Mouse (Mus musculus) embryo, embryonic 10.5 days (tissue): ENCODE measurements around the gene Nxph3.

Experiments used
- DNase-seq: peaks from one replicate; pipeline ENCODE4 v3.0.0-alpha.2; 2015; ENCODE audit warnings: low spot score

Gene Nxph3

DNA sequence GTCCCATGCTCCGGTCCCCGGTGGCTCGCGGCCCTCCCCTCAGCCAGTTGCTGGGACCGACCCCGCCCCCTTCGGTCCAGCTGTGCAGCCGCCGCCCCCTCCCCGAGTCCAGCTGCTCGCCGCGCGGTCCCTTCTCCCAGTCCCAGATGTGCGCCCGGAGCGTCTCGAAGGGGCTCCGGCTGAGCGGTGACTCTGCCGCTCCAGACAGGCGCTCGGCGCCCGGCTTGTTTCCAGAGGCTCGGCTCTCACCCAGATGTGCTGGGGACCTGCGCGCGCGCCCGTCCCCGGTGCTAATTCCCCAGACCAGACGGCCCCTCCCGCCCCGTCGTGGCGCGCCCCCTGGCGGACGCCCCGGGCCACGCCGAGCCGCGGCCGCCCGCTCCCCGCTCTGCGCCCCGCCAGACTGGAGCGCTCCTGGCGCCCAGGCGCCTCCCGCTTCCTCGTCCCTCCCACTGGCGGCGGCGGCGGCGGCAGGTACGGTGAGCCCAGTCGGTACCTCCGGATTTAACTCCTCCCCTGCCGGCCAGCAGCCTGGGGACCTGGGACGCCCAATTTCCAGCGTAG lies at the start of gene Nxph3:
Gene Nxph3 (minus strand): TSS at position 273 of the 564 bp plus-strand sequence.
- peak; percentile 75 for DNase-seq

- no peak for DNase-seq
Observed at GRCm38 (mm10) chr11:95563849-95564248, 49.5 kb upstream of the Nxph3 start.

- no peak for DNase-seq
Observed at GRCm38 (mm10) chr11:95560773-95561172, 46.4 kb upstream of the Nxph3 start.

GRCm38 (mm10) chr11:95559761-95560160 lies 45.4 kb upstream of the Nxph3 start:
- no peak for DNase-seq

DNA sequence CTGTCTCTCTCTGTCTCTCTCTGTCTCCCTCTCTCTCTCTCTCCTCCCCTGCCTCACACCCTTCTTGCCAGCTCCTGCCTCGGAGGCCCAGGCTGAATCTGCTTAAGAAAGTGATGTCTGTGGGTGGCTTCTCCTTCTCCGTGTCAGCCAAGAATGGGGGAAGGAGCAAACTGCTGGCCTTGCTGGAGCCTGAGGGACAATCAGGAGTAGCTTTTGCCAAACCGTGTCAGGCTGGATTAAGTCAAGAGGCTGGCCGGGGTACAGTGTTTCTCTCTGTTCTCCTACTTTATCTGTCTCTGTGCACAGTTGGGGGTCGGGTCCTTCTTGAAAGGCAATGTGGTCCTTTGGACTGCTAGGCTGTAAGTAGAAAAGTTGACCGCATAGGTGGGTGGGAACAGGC lies 43.3 kb upstream of the Nxph3 start:
- DNase-seq, result no peak

- DNase-seq, result no peak
Observed at GRCm38 (mm10) chr11:95557032-95557431, 42.7 kb upstream of the Nxph3 start.

GRCm38 (mm10) chr11:95555279-95555678 lies 40.9 kb upstream of the Nxph3 start:
- no peak for DNase-seq

- no peak for DNase-seq
Observed at GRCm38 (mm10) chr11:95550301-95551021, 36.1 kb upstream of the Nxph3 start.

DNA sequence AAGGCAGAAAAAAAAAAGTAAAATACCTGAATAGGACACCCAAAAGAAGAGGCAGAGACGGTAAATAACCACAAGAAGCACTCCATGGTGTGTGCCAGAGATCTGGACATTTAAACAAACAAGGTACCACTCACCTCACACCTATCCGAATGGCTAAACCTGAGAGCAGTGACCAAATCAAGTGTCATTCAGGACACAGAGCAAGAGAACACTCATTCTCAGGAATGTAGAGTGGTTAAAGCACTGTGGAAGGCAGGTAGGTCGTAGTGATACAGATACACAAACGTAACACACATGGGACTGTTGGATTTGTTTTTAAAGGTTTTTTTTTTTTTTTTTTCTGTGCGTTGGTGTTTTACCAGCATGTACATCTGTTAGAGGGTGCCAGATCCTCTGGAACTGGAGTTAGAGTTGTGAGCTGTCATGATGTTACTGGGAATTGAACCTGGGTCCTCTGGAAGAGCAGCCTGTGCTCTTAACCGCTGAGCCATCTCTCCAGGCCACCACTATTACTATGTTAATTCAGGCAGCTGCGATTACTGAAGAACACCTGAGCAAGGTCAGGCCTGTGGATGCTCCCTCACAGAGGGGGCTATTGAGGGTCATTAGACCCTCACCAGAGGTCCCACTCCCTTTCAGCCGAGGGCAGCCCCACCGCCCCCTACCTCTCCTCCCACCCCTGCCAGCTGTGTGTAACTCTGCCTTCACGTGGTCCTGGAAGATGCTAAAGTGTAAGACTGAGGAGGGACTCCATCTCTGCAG lies 31.8 kb upstream of the Nxph3 start:
- DNase-seq, result no peak

GRCm38 (mm10) chr11:95544546-95545327 lies 30.4 kb upstream of the Nxph3 start:
- no peak for DNase-seq

- DNase-seq, result no peak
Observed at GRCm38 (mm10) chr11:95540637-95541385, 26.4 kb upstream of the Nxph3 start.

DNA sequence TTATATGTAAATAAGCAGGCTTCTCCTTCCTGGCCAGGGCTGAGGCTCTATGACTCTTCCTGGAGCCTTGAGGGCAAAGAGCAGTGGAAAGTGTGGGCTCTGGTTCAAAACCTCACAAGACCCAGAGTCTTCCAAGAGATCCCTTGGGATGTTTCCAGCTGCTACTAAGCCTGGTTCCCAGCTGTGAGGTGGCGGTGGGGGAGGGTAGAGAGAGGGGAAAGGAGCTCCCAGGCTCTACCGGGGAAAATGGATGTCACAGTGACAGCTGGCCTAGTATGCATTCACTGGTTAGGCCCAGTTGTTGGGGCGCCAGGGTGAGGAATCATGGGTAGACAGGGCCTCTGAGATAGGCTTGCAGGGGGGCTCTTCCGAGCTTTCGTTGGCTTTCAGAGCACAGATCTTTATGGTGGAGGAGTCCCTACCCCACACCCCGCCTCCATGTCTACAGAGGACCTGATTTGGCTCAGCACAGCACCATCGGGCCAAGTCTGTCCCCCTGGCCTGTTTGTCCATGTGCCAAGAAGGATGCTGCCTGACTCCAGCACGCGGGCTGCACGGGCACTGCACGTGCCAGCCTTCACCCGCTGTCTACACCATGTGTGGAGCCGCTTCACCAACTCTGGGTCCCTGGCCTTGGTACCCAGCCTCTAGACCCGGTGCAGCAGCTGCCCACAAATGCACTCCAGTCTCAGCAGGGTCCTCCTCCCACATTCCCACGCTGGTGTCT lies 24.2 kb upstream of the Nxph3 start:
- no peak for DNase-seq

- DNase-seq, result peak; percentile 92
Observed at GRCm38 (mm10) chr11:95533484-95534160, 19.3 kb upstream of the Nxph3 start.

- no peak for DNase-seq
Observed at GRCm38 (mm10) chr11:95532353-95533072, 18.1 kb upstream of the Nxph3 start.

DNA sequence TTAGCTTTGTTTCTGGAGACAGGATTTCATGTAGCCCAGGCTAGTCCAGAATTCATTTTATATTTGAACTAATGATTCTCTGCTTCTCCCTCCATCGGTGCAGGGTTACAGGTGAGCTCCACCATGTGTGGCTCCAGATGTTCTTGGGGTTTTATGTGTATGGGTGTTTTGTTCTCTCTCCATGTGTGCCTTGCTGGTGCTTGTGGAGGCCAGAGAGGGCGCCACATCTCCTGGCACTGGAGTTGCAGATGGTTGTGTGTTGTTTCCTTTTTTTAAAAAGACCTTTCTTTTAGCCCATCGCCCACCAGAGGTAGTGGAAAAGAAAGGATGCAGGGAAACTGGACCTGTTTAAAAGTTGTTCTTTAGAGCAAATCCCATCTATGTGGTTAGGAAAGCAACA lies 13.9 kb upstream of the Nxph3 start:
- DNase-seq, result no peak

DNA sequence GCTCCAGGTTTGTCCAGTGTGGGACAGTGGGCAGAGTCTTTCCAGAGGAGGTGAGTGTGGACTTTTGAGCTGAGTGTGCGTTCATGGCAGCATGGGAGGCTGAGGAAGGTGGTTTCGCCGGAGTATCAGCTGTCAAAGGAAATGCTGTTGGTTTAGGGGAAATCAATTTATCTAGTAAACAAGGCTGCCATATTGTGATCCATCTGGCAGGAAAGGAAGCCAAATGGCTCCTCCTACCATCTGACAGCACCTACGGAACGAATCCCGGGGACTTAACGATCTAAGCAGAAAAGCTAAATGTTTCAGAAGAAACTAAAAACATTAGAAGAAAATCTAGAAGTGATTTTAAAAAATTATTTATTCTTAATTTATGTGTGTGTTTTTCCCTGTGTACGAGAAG lies 12.9 kb upstream of the Nxph3 start:
- no peak for DNase-seq

DNA sequence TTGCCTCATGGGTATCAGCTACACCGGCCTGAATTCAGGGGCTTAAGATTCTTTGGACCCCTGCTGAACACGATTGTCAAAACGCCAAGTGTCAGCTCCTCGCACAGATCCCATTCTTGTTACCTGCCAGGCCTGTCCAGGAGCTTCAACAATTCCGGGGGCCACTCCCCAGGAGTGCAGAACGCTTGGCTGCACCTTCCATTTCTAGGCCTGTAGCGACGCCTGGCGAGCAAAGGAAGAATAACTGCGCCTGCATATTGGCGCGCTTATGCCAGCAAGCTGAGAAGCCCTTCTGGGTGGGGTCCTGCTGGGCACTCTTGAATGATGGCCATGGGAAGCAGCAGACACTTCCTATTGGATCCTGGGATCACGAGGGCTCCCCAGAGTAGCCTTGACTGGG lies 7.2 kb upstream of the Nxph3 start:
- peak; percentile 88 for DNase-seq

DNA sequence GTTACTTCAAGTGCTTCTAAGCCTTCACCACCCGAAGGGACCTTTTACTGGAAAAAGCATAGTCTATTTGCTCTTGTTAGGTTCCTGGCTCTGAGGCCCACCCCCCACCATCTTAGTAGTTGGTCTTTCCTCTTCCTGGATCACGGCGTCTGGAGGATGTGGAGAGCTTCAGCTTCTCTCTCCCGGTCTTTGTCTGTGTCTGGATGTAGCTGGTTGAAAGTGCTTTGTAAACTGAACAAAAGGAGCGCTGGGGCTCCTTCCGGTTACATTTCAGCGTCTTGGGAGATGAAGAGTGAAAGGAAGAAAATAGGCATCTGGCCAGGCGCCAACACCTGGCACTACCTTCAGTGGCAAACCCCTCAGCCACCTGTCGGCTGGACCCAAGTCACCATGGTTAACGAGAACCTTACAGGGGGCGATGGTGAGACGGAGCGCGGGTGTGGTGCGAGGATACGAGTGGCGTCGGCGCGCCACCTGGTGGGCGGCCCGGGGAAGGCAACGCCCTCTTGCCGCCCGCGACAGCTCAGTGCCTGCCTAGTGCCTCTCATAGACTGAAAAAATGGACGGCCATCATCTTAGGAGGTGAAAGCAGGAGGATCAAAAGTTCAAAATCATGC lies 6.2 kb upstream of the Nxph3 start:
- DNase-seq, result peak; percentile 94

DNA sequence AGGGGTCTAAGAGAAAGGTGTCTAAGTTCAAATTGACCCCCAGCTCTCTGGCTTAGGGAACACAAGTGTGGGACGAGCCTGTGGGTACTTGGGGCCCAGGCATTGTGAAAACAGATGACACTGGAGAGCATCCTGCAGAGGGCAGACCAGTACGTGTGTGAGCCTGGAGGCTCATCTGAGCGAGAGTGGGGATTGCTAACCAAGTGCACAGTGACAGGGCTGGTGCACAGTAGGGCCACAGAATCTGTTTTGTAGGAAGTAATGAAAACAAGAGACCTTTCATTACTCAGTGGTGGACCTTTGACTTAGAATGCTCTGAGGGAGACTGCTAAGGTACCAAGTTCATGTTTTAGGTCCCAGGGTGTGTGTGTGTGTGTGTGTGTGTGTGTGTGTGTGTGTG lies 5.6 kb upstream of the Nxph3 start:
- no peak for DNase-seq
